Mouse (Mus musculus) heart, adult 8-10 months (tissue): ENCODE results near the gene Sgpp1. TPM values are rescaled to one million over a fixed set of nuclear protein-coding genes. Genes with fewer than 3 reads are reported as not detected.

Experiments used
- DNase-seq: peaks from one replicate; pipeline ENCODE4 v3.0.0; 2022; ENCODE audit warnings: low spot score
- total RNA-seq, 4 experiments: library from RNA; stranded (reverse); gene quantifications; 2 replicates each; pipeline ENCODE4 v1.2.4; 2022

Sgpp1 gene
- 10 to 100 TPM; 19.8 to 22.4 (median 21.7) TPM for total RNA-seq

GRCm38 (mm10) chr12:75735246-75736200, at the start of gene Sgpp1:
Gene Sgpp1 (minus strand): TSS chr12:75735729.
- DNase-seq = peak; percentile 78

- no peak for DNase-seq
These were observed 48.8 kb upstream of the Sgpp1 start for GRCm38 (mm10) chr12:75784271-75784751.

GRCm38 (mm10) chr12:75781995-75782394, 46.5 kb upstream of the Sgpp1 start:
- DNase-seq = no peak

DNA sequence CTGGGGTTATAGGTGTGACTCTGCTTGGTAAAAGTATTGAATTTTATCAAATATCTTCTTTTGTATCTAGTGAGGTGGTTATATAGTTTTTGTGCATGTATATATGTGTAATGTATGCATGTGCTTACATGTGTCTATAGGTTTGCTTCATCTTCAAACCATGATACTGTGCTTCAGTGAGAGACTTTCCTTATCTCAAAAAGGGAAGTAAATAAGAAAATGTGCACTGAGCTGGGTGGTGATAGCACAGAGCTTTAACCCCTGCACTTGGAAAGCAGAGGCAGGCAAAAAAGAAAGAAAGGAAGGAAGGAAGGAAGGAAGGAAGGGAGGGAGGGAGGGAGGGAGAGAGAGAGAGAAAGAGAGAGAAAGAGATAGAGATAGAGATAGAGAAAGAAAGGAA, 45.9 kb upstream of the Sgpp1 start:
- DNase-seq = no peak

- peak; percentile 44 for DNase-seq
These were observed 37.0 kb upstream of the Sgpp1 start for GRCm38 (mm10) chr12:75772424-75773034.

GRCm38 (mm10) chr12:75771410-75771809, 35.9 kb upstream of the Sgpp1 start:
- DNase-seq = no peak

- DNase-seq = peak; percentile 12
These were observed 31.4 kb upstream of the Sgpp1 start for GRCm38 (mm10) chr12:75766885-75767317.

DNA sequence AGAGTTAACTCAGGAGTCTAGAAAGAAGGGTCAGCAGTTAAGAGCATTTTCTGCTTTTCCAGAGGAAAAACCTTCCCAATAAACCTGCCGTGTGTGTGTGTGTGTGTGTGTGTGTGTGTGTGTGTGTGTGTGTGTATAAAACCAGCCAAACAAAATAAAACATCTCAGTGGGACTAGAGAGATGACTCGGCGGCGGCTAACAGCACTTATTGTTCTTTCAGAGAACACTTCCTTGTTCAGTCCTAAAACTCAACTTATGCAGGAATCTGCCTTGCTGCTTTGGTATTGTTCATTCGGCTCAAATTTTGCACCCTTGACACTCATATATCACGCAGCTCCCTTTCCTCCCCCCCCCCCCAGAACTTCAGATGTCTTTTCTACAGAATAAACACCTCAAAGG, 30.9 kb upstream of the Sgpp1 start:
- peak; percentile 14 for DNase-seq

GRCm38 (mm10) chr12:75765751-75766150, 30.2 kb upstream of the Sgpp1 start:
- peak; percentile 51 for DNase-seq

- no peak for DNase-seq
These were observed 20.9 kb upstream of the Sgpp1 start for GRCm38 (mm10) chr12:75756387-75756786.

GRCm38 (mm10) chr12:75753730-75754129, 18.2 kb upstream of the Sgpp1 start:
- no peak for DNase-seq

DNA sequence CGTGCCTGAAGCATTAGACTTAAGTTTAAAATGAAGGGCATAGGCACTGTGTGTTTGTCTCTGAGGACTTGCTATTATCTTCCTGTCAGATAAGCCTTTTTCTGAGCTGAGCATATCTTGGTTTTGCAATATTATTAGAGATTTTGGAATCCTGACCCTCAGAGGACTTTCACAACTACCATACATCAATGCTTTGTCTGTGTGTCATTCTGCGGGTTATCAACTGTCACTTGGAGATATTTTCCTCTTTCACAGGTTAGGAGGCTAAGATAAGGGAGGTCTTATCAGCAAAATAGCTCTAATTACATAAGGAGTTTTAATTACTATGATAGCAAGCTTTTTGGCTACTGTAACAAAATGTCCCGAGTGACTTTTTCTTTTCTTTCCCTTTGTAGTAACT, 16.5 kb upstream of the Sgpp1 start:
- no peak for DNase-seq

GRCm38 (mm10) chr12:75748574-75748973, 13.0 kb upstream of the Sgpp1 start:
- DNase-seq = no peak

- peak; percentile 19 for DNase-seq
These were observed 10.3 kb upstream of the Sgpp1 start for GRCm38 (mm10) chr12:75745697-75746290.

DNA sequence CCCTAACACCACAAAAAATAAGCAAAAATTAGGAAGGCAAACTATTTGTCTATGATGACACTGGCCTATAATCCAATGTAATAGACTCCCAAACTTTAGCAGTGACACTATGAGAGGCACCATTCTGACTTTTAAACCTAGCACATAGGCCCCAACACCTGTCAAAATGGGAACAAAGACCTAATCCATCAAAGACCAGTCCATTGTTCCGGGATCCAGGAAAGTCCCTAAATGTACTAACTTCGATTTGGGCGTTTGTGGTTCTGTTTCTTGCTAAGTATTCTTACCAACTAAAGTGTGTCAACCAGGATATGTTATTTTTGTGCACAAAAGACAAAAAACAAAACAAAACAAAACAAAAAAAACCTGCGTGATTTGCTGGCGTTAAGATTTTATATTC, 6.6 kb upstream of the Sgpp1 start:
- no peak for DNase-seq

GRCm38 (mm10) chr12:75741273-75741672, 5.7 kb upstream of the Sgpp1 start:
- no peak for DNase-seq

DNA sequence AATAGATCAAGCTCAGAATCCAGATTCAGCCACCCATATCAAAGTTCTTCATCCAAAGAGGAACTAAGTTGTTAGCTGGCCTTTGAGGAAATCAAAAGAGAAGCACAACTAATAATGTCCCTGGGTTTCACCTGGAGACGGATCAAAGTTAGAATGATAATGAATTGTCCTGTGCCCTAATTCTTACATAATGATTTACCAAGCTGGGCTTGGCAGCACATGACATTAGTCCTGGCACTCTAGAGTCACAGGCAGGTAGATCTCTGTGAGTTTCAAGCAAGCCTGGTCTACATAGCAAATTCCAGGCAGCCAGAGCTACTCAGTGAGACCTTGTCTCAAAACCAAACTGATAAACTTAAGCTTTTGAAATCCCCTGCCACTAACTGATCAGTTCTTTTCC, 4.9 kb upstream of the Sgpp1 start:
- DNase-seq = no peak

GRCm38 (mm10) chr12:75739611-75740010, 4.1 kb upstream of the Sgpp1 start:
- DNase-seq = no peak

DNA sequence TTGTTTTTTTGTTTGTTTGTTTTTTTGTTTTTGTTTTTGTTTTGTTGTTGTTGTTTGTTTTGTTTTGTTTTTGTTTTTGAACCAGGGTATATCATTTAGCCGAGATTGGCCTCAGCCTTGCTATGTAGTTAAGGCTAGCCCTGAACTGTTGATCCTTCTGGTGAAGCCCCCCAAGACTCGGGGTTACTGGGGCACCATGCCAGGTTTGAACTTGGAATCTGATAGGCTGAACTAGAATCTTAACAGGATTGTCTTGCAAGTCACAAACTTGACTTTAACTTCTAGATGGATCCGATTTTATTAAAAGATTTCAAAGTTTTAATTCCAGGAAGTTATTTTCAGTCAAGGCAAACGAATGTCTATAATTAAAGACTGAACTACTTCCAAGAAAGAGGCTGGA, 767 bp upstream of the Sgpp1 start:
- DNase-seq = no peak

- no peak for DNase-seq
These were observed 661 bp downstream of the Sgpp1 start for GRCm38 (mm10) chr12:75734891-75735245.

DNA sequence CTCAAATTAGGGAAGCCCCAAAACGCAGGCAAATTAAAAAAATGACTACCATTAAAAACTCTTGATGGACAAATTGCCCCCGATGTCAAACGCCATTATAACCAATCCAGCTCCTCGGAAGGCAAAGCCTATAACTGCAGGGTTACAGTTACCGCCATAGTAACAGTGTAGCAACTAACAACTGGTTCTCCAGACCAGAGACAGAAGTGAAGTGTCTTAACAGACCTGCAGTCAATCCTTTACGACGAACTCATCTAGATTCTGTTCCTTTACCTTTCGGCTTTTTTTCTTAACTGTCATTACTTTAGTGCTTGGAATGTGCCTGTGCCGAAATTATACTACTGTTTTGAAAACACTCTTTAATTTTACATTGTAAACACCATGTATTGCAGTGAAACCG, 1.4 kb downstream of the Sgpp1 start:
- DNase-seq = no peak

- peak; percentile 26 for DNase-seq
These were observed 2.0 kb downstream of the Sgpp1 start for GRCm38 (mm10) chr12:75733331-75734070.
